Mouse (Mus musculus): ENCODE measurements around the gene Angptl4. TPM values are rescaled to one million over a fixed set of nuclear protein-coding genes. Genes with fewer than 3 reads are reported as not detected.
A peak's percentile ranks its signal among the peaks of the same experiment; 100 is the strongest.

Angptl4 gene
- polyA plus RNA-seq, 1 experiment from 2014 or later: 17.7 TPM

GRCm38 (mm10) chr17:33817184-33817968, 35.7 kb upstream of the Angptl4 start:
- Histone ChIP-seq H3K27me3 (replicated peaks) (peaks cover 2% of the 10 kb centered on the region; the same call in 1 of the 2 replicates), H3K4me2 (replicated peaks) (peak overlapping the region; percentile 87), H3K36me3 (peaks cover 34% of the 10 kb centered on the region), H3K4me3 (peak overlapping the region; percentile 49), H3K4me1 (peaks cover 26% of the 10 kb centered on the region), H3K9me3 (no peaks in the 10 kb centered on the region), H3K9ac (peak overlapping the region; percentile 77), H3K27ac (peak overlapping the region; percentile 71; the same call in 1 of the 2 replicates)
- ATAC-seq (ENCODE audit: low FRiP score, low read depth): peak; percentile 96
- WGBS: under 1% methylated on average over 89 of the region's 89 CpGs

GRCm38 (mm10) chr17:33816612-33817011, 35.0 kb upstream of the Angptl4 start:
- WGBS: 80% methylated on average over 5 of the region's 5 CpGs
- H3K36me3 ChIP-seq: peaks cover 27% of the 10 kb centered on the region
- H3K27ac ChIP-seq: 0 out of 2 replicates have a peak overlapping the region, but pooled peaks have one; percentile 71

GRCm38 (mm10) chr17:33815399-33815798, 33.8 kb upstream of the Angptl4 start:
- Histone ChIP-seq H3K4me2 (replicated peaks) (no peak overlapping the region), H3K36me3 (peaks cover 18% of the 10 kb centered on the region), H3K9ac (no peak overlapping the region), H3K4me3 (no peak overlapping the region), H3K27ac (no peak overlapping the region), H3K4me1 (peaks cover 22% of the 10 kb centered on the region), H3K9me3 (no peaks in the 10 kb centered on the region), H3K27me3 (replicated peaks) (peaks cover 10% of the 10 kb centered on the region)
- 90% methylated on average over 6 of the region's 6 CpGs for WGBS
- no peak for ATAC-seq (ENCODE audit: low FRiP score, low read depth)

More at GRCm38 (mm10) chr17:33816612-33817011, 35.0 kb upstream of the Angptl4 start:
- Histone ChIP-seq H3K27me3 (replicated peaks) (peaks cover 2% of the 10 kb centered on the region; the same call in 1 of the 2 replicates), H3K4me1 (peaks cover 18% of the 10 kb centered on the region), H3K4me2 (replicated peaks) (peak overlapping the region; percentile 87), H3K4me3 (no peak overlapping the region), H3K9ac (no peak overlapping the region), H3K9me3 (no peaks in the 10 kb centered on the region)
- no peak for ATAC-seq (ENCODE audit: low FRiP score, low read depth)

GRCm38 (mm10) chr17:33812990-33813389, 31.4 kb upstream of the Angptl4 start:
- Histone ChIP-seq H3K36me3 (no peaks in the 10 kb centered on the region), H3K4me2 (replicated peaks) (no peak overlapping the region), H3K4me3 (no peak overlapping the region), H3K4me1 (peaks cover 15% of the 10 kb centered on the region), H3K9me3 (no peaks in the 10 kb centered on the region), H3K27me3 (replicated peaks) (peaks cover 10% of the 10 kb centered on the region), H3K27ac (no peak overlapping the region), H3K9ac (no peak overlapping the region)
- 70% methylated on average over 4 of the region's 4 CpGs for WGBS
- no peak for ATAC-seq (ENCODE audit: low FRiP score, low read depth)

GRCm38 (mm10) chr17:33812475-33812874, 30.8 kb upstream of the Angptl4 start:
- WGBS: 52% methylated on average over 3 of the region's 3 CpGs
- no peaks in the 10 kb centered on the region for H3K9me3 ChIP-seq
- H3K36me3 ChIP-seq: no peaks in the 10 kb centered on the region
- H3K27me3 ChIP-seq (replicated peaks): peaks cover 10% of the 10 kb centered on the region
- no peak overlapping the region for H3K4me2 ChIP-seq (replicated peaks)
- no peak overlapping the region for H3K9ac ChIP-seq
- no peak overlapping the region for H3K27ac ChIP-seq
- no peak for ATAC-seq (ENCODE audit: low FRiP score, low read depth)
- H3K4me1 ChIP-seq: peaks cover 12% of the 10 kb centered on the region
- no peak overlapping the region for H3K4me3 ChIP-seq

GRCm38 (mm10) chr17:33811142-33811516, 29.5 kb upstream of the Angptl4 start:
- Histone ChIP-seq H3K9ac (0 out of 2 replicates have a peak overlapping the region, but pooled peaks have one; percentile 42), H3K9me3 (no peaks in the 10 kb centered on the region), H3K27ac (no peak overlapping the region), H3K4me3 (peak overlapping the region; percentile 47; the same call in 1 of the 2 replicates), H3K27me3 (replicated peaks) (peaks cover 10% of the 10 kb centered on the region), H3K4me2 (replicated peaks) (peak overlapping the region; percentile 76), H3K36me3 (no peaks in the 10 kb centered on the region), H3K4me1 (peaks cover 8% of the 10 kb centered on the region)
- 32% methylated on average over 7 of the region's 7 CpGs for WGBS
- no peak for ATAC-seq (ENCODE audit: low FRiP score, low read depth)

- peak within 1 kb of the TSS; percentile 47 for H3K4me3 ChIP-seq
- ATAC-seq (ENCODE audit: low FRiP score, low read depth): peak; percentile 98
- no peak within 1 kb of the TSS for H3K27ac ChIP-seq
- H3K4me2 ChIP-seq (replicated peaks): peak within 1 kb of the TSS; percentile 76
- H3K9me3 ChIP-seq: no peaks in the 10 kb centered on the region
- no peaks in the 10 kb centered on the region for H3K36me3 ChIP-seq
- peaks cover 8% of the 10 kb centered on the region for H3K4me1 ChIP-seq
- H3K9ac ChIP-seq: peak within 1 kb of the TSS; percentile 42
- WGBS: under 1% methylated on average over 36 of the region's 36 CpGs
- H3K27me3 ChIP-seq (replicated peaks): peaks cover 10% of the 10 kb centered on the region
Measured at GRCm38 (mm10) chr17:33810334-33811141, 28.9 kb upstream of the Angptl4 start, which contains the start of gene Kank3. Gene Kank3 (plus strand): TSS chr17:33810519.

- H3K4me3 ChIP-seq: no peak overlapping the region
- no peaks in the 10 kb centered on the region for H3K36me3 ChIP-seq
- peaks cover 10% of the 10 kb centered on the region for H3K27me3 ChIP-seq (replicated peaks)
- 50% methylated on average over 10 of the region's 10 CpGs for WGBS
- H3K4me2 ChIP-seq (replicated peaks): no peak overlapping the region
- H3K27ac ChIP-seq: no peak overlapping the region
- ATAC-seq (ENCODE audit: low FRiP score, low read depth): no peak
- H3K9ac ChIP-seq: no peak overlapping the region
- H3K4me1 ChIP-seq: peaks cover 8% of the 10 kb centered on the region
- H3K9me3 ChIP-seq: no peaks in the 10 kb centered on the region
Measured at GRCm38 (mm10) chr17:33808192-33808591, 26.6 kb upstream of the Angptl4 start.

GRCm38 (mm10) chr17:33807181-33807888, 25.7 kb upstream of the Angptl4 start:
- peaks cover 8% of the 10 kb centered on the region for H3K27me3 ChIP-seq (replicated peaks)
- no peak overlapping the region for H3K4me2 ChIP-seq (replicated peaks)
- H3K4me3 ChIP-seq: no peak overlapping the region
- H3K36me3 ChIP-seq: no peaks in the 10 kb centered on the region
- no peak overlapping the region for H3K9ac ChIP-seq
- no peaks in the 10 kb centered on the region for H3K9me3 ChIP-seq
- ATAC-seq (ENCODE audit: low FRiP score, low read depth): no peak
- WGBS: 61% methylated on average over 8 of the region's 9 CpGs
- H3K27ac ChIP-seq: no peak overlapping the region
- peaks cover 8% of the 10 kb centered on the region for H3K4me1 ChIP-seq

- Histone ChIP-seq H3K36me3 (no peaks in the 10 kb centered on the region), H3K4me3 (no peak overlapping the region), H3K4me2 (replicated peaks) (no peak overlapping the region), H3K27me3 (replicated peaks) (no peaks in the 10 kb centered on the region), H3K27ac (no peak overlapping the region), H3K9ac (no peak overlapping the region), H3K4me1 (no peaks in the 10 kb centered on the region), H3K9me3 (no peaks in the 10 kb centered on the region)
- no peak for ATAC-seq (ENCODE audit: low FRiP score, low read depth)
- WGBS: 77% methylated on average over 1 of the region's 1 CpGs
Measured at GRCm38 (mm10) chr17:33804745-33805144, 23.1 kb upstream of the Angptl4 start.

- no peak overlapping the region for H3K27ac ChIP-seq
- WGBS: 59% methylated on average over 4 of the region's 4 CpGs
- H3K4me1 ChIP-seq: no peaks in the 10 kb centered on the region
- no peaks in the 10 kb centered on the region for H3K36me3 ChIP-seq
- no peaks in the 10 kb centered on the region for H3K9me3 ChIP-seq
- no peak for ATAC-seq (ENCODE audit: low FRiP score, low read depth)
- no peak overlapping the region for H3K4me3 ChIP-seq
- no peak overlapping the region for H3K9ac ChIP-seq
- no peak overlapping the region for H3K4me2 ChIP-seq (replicated peaks)
- H3K27me3 ChIP-seq (replicated peaks): no peaks in the 10 kb centered on the region
Measured at GRCm38 (mm10) chr17:33804205-33804604, 22.6 kb upstream of the Angptl4 start.

GRCm38 (mm10) chr17:33802221-33802620, 20.6 kb upstream of the Angptl4 start:
- H3K9me3 ChIP-seq: no peaks in the 10 kb centered on the region
- no peak overlapping the region for H3K27ac ChIP-seq
- H3K36me3 ChIP-seq: no peaks in the 10 kb centered on the region
- H3K4me2 ChIP-seq (replicated peaks): no peak overlapping the region
- no peaks in the 10 kb centered on the region for H3K27me3 ChIP-seq (replicated peaks)
- no peak overlapping the region for H3K9ac ChIP-seq
- ATAC-seq (ENCODE audit: low FRiP score, low read depth): no peak
- no peak overlapping the region for H3K4me3 ChIP-seq
- 12% methylated on average over 2 of the region's 2 CpGs for WGBS
- no peaks in the 10 kb centered on the region for H3K4me1 ChIP-seq
